Mouse (Mus musculus) retina, postnatal 1 day (tissue): ENCODE measurements around the gene Brms1l.
A peak's percentile ranks its signal among the peaks of the same experiment; 100 is the strongest.
"Not testable (repeated sequence)": the region's sequence is repeated elsewhere in the genome, so short reads cannot be mapped to it uniquely, and the experiment has no call there.

Experiments
- DNase-seq: peaks from one replicate; pipeline ENCODE4 v3.0.0-alpha.2; 2012

Brms1l gene

DNA sequence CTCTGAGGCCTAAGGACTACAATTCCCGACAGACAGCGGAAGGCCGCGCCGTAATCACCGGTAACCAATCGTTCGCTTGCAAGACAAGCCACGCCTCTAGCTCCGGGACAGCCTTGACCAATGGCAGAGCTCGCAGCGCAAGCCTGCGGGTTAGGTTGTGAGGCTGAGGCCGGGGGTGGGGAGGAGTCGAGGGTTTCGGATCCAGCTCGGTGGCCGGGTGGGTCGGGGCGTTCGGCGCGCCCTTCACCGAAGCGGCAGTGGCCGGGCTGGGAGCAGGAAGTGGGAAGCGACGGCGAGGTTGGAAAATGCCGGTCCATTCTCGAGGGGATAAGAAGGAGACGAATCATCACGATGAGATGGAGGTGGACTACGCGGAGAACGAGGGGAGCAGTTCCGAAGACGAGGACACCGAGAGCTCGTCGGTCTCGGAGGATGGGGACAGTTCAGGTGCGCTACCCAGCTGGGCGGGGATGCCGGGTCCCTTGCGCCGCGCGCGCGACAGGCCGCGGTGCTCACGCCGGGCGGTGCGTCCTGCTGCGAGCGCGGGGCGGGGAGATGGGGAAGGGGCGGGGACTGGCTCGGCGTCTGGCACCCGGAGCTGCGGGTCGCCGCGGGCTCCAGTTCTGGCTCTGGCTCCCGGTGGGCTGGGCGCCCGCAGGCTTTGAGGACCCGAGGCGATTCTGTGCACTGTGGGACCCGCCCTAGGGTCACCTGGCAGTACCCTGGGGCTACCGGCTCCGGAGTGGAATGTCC, at the start of gene Brms1l:
Brms1l (plus strand) TSS at position 126 of the 753 bp plus-strand sequence.
- peak; percentile 99 for DNase-seq

- not testable (repeated sequence) for DNase-seq
Observed at GRCm38 (mm10) chr12:55794485-55794884, 41.6 kb upstream of the Brms1l start.

GRCm38 (mm10) chr12:55797103-55797502, 39.0 kb upstream of the Brms1l start:
- DNase-seq, result no peak

GRCm38 (mm10) chr12:55798745-55799144, 37.4 kb upstream of the Brms1l start:
- no peak for DNase-seq

- no peak for DNase-seq
Observed at GRCm38 (mm10) chr12:55800144-55800543, 36.0 kb upstream of the Brms1l start.

- no peak for DNase-seq
Observed at GRCm38 (mm10) chr12:55801131-55801530, 35.0 kb upstream of the Brms1l start.

DNA sequence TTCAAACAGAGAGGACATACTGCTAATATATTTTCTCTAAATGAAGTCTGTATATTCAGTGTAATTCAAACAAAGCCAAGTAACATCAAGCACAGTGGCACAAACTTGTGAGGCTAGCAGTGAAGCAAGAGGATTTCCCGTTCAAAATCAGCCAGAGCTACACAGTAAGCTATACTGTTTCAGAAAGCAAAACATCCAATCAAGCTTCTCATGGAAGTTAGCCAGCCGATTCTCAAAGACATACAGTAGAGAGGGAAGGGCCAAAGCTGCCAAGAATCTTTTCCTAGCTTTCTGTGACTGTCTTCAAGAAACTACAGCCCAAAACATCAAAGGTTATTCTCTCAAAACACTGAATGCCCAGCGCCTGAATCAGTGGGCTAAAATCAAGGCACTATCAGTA, 31.1 kb upstream of the Brms1l start:
- DNase-seq, result no peak

DNA sequence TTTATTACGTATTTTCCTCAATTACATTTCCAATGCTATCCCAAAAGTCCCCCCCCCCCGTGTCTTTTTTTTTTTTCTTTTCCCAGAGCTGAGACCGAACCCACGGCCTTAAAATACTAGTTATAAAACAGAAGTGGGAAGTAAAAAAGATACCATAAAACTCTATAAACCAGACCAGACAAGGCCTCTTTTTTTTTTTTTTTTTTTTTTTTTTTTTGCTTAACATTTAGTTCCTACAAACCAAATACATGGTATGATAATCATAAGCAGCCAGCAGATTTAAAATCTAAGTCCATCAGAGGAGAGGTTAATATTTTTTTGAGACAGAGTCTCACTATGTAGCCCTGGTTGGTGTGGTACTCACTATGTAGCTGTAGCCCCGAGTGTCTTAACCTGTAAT, 19.6 kb upstream of the Brms1l start:
- no peak for DNase-seq

DNA sequence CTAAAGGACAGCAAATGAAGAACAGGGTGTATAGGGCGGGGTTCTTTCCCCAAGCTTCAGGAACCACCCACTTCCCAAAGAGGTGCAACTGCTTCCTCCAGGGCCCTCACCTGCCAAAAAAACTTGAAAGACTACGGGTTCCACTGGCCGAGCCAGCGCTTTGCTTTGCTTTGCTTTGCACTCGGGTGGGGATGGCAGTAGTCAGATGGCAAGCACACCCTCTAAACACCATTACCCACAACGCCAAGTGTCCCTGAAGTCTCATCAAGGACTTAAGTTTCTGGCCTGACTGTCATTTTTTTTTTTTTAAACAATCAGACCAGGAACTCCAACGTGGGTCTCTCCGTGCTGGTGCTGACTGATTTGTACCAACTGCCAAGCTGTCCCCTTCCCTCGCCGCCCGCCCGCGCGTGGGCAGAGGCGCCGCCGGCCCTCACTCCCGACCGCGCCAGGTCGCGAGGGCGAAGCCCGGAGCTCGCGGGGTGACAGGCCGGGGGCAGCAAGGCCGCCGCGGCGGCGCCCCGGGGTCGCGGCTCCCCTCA, 15.9 kb upstream of the Brms1l start:
- no peak for DNase-seq

GRCm38 (mm10) chr12:55820661-55821314, 15.3 kb upstream of the Brms1l start, which contains the start of gene Ralgapa1:
Gene Ralgapa1 (minus strand): TSS chr12:55821167.
- DNase-seq, result peak; percentile 97

DNA sequence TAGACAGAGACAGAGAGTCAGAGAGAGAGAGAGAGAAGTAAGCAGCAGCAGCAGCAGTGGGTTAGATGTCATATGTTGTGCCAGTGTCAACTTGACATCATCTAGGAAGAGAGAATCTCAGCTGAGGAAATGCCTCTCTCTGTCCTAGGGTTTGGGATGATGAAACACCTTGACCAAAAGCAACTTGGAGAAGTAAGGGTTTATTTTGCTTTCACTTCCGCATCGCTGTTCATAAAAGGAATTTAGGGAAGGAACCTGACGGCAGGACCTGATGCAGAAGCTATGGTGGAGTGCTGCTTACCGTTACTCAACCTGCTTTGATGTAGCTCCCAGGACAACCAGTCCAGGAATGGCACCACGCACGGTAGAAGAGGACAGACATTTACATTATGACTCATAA, 12.1 kb upstream of the Brms1l start:
- no peak for DNase-seq

- no peak for DNase-seq
Observed at GRCm38 (mm10) chr12:55825537-55825936, 10.6 kb upstream of the Brms1l start.

GRCm38 (mm10) chr12:55831101-55831500, 5.0 kb upstream of the Brms1l start:
- peak; percentile 69 for DNase-seq

DNA sequence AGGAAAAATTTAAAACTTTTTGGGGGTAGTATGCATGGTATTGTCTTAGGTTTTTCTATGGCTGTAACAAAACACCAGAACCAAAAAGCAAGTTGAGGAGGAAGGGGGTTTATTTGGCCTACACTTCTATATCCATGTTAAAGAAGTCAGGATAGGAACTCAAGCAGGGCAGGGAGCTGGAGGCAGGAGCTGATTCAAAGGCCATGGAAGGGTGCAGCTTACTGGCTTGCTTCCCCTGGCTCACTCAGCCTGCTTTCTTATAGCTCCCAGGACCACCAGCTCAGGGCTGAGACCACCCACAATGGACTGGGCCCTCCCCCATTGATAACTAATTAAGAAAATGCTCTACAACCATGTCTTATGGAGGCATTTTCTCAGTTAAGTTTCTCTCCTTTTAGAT, 3.2 kb upstream of the Brms1l start:
- no peak for DNase-seq

DNA sequence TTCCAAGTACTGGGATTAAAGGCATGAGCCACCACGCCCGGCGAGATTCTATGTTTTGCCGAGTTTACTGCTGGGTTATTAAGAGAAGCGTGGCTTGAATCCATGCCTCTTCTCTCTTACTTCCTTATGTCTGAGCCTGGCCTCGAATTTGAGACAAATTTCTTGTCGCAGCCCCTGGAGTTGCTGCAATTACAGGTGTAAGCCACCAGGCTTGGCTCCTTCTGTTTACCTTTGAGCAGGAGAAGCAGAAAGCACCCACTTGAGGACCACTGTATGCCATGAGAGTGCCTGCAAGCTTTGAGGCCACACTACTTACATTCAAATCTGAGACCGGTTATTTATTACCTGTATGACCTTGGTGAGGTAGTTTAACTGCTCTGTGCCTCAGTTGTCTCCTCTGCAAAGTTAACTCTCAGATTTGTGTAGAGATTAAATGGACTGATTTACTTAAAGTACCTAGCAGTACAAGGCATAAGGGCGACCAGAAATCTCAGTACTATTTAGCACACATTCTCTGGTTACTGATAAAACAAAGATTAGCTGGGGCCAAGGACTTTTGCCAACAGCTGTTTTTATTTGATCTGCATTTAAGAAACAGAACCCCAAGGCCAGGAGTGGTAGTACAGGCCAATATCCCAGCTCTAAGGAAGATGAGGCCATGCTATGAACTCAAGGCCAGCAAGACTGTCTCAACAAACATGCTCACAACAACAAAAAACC, 2.1 kb upstream of the Brms1l start:
- DNase-seq, result no peak

DNA sequence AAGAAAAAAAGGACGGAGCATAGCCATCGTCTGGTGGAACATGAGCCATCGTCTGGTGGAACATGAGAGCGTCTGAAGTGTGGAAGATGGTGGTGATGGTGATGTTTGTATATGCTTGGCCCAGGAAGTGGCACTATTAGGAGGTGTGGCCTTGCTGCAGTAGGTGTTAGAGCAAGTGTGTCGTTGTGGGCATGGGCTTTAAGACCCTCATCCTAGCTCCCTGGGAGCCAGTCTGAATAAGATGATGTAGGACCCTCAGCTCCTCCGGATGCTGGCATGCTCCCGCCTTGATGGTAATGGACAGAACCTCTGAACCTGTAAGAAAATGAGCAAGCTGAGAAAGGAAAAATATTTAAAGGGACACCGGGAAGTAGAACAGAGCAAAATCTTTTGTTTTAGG, 1.2 kb upstream of the Brms1l start:
- no peak for DNase-seq

- no peak for DNase-seq
Observed at GRCm38 (mm10) chr12:55835857-55836198, 296 bp upstream of the Brms1l start.

GRCm38 (mm10) chr12:55837495-55837894, 1.4 kb downstream of the Brms1l start:
- no peak for DNase-seq

- DNase-seq, result peak; percentile 47
Observed at GRCm38 (mm10) chr12:55846741-55847140, 10.6 kb downstream of the Brms1l start.

- no peak for DNase-seq
Observed at GRCm38 (mm10) chr12:55847851-55848250, 11.7 kb downstream of the Brms1l start.

DNA sequence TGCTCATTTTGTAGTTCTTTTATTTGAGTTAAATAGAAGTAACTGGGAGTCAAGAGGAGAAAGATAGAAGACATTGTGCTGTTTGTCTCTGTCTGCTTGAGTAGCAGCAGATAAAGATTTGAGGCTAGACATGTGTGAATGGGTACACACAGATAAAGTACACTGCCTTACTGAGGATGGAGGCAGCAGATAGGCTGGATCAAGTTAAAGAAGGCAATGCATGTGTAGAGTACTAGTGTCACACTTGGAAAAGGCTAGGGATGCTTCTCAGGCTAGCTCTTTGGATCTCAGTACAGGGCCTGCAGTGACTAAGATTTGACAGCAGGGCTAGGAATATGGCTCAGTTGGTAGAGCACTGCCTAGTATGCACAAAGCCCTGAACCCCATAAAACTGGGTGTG, 14.5 kb downstream of the Brms1l start:
- no peak for DNase-seq

- DNase-seq, result no peak
Observed at GRCm38 (mm10) chr12:55859409-55860349, 23.6 kb downstream of the Brms1l start.
